Mouse (Mus musculus) cerebellum, adult 2 months (tissue): ENCODE measurements around the gene Camkv. TPM values are rescaled to one million over a fixed set of nuclear protein-coding genes. Genes with fewer than 3 reads are reported as not detected.
A peak's percentile ranks its signal among the peaks of the same experiment; 100 is the strongest.

ENCODE experiments used
- DNase-seq, 2 experiments: peaks; one replicate each; pipeline ENCODE4 v3.0.0; 2021
- H3K27ac ChIP-seq: fragments of 200-500 bp; 2 replicates; pipeline ENCODE4 v1.5.1; 2012; ENCODE audit warnings: low read length, control low read depth, inconsistent platforms; ENCODE audit not compliant: insufficient read depth
- H3K27me3 ChIP-seq: fragments of 200-500 bp; 2 replicates; pipeline ENCODE4 v1.6.1; 2012; ENCODE audit warnings: inconsistent platforms, mild to moderate bottlenecking, low read length, moderate library complexity; ENCODE audit not compliant: control insufficient read depth, insufficient read depth
- H3K4me1 ChIP-seq: fragments of 200-500 bp; 2 replicates; pipeline ENCODE4 v1.6.1; 2011; ENCODE audit warnings: low read length; ENCODE audit not compliant: control insufficient read depth, insufficient read depth
- H3K4me3 ChIP-seq: fragments of 200-500 bp; replicated peaks from 2 replicates; pipeline ENCODE3; 2011; ENCODE audit warnings: mild to moderate bottlenecking, low read depth, low read length, control low read depth; ENCODE audit not compliant: insufficient read depth
- CTCF ChIP-seq: fragments of 200-500 bp; IDR thresholded peaks from 2 replicates; pipeline ENCODE4 v1.5.1; 2011; ENCODE audit warnings: low read depth, mild to moderate bottlenecking, control low read depth, low read length, moderate library complexity, borderline replicate concordance; ENCODE audit not compliant: insufficient read depth
- POLR2A ChIP-seq: fragments of 200-500 bp; IDR thresholded peaks from 2 replicates; pipeline ENCODE4 v1.6.1; 2011; ENCODE audit warnings: low read length, control low read depth, borderline replicate concordance; ENCODE audit not compliant: insufficient read depth
- WGBS: fragments of 180-500 bp; shearing (Covaris S2); methylation state at CpG from one replicate; pipeline ENCODE4 v1.1.7; 2018; 5-methylcytosine and 5-hydroxymethylcytosine counted together
- polyA plus RNA-seq: library from polyadenylated mRNA; depleted of rRNA; stranded (reverse); fragments of >200 nt; gene quantifications from 2 replicates; pipeline ENCODE4 v1.2.3, GENCODE M21; 2012

Camkv gene
- polyA plus RNA-seq, 1 experiment: 25.1 TPM

GRCm38 (mm10) chr9:107968531-107968930 is 33.1 kb downstream of the Camkv start:
- no peak overlapping the region for H3K4me3 ChIP-seq
- no peaks in the 10 kb centered on the region for H3K4me1 ChIP-seq
- no peak for TF ChIP-seq CTCF
- no peak for TF ChIP-seq POLR2A
- no peak overlapping the region for H3K27ac ChIP-seq
- no peaks in the 10 kb centered on the region for H3K27me3 ChIP-seq
- DNase-seq: no peak
- 95% methylated on average over 7 of the region's 7 CpGs for WGBS

DNA sequence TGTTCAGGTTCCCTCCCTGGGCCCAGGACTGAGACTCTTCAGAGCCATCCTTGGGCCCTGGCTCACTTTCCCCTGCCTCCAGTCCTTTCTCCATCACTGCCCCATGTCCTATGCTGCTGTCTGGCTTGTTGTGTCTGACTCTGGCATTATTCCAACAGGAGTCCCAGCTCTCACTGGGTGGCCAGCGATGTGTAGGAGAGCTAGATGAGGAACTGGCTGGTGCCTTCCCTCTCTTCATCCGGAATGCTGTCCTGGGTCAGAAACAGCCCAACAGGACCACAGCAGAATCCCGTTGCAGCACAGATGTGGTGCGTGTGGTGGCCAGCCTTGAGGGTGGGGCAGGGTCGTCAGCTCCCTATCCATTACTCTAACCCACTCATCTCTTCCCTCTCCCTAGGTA is 34.8 kb downstream of the Camkv start:
- Histone ChIP-seq H3K4me1 (no peaks in the 10 kb centered on the region), H3K27ac (no peak overlapping the region), H3K27me3 (no peaks in the 10 kb centered on the region), H3K4me3 (no peak overlapping the region)
- DNase-seq: no peak
- TF ChIP-seq CTCF: no peak
- TF ChIP-seq POLR2A: no peak
- 75% methylated on average over 5 of the region's 5 CpGs for WGBS

DNA sequence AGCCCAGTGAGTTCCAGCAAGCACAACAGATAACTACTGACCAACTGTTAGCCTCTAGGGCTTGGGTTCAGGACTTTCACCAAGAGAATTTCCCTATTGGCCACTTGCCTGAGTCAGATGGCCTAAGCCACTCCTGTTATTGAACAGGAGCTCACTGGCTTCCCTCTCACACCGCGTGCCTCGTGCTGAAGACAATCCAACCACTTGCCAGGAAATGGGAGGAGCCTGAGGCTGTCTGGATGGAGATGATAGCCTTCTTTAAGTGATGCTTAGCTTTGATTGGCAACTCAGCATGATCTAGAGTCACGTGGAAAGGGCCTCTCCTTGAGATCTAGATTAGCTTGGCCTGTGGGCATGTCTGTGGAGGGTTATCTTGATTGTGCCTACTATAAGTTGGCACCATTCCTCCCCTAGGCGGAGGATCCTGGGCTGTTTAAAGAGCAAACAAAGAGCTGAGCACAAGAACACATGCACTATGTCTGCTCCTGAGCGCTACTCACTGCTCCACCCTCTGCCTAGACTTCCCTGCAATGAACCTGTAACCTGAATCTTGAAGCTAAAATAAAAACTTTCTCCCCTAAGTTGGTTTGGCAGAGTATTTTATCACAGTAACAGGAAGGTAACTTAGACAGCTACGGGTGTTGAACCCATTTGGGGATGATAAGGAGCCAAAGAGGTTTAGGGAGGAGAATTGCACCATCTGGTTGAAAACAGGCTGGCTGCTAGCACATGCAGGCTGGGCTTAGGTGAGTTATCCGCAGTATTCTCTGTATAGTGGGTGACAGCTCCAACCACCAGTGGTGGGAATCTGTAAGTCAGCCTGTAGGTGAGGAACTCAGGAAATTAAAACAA is 36.4 kb downstream of the Camkv start:
- Histone ChIP-seq H3K4me1 (no peaks in the 10 kb centered on the region), H3K27me3 (no peaks in the 10 kb centered on the region), H3K27ac (no peak overlapping the region), H3K4me3 (no peak overlapping the region)
- WGBS: 67% methylated on average over 8 of the region's 8 CpGs
- DNase-seq: no peak
- TF ChIP-seq POLR2A: no peak
- no peak for TF ChIP-seq CTCF

- H3K4me1 ChIP-seq: no peaks in the 10 kb centered on the region
- H3K27ac ChIP-seq: no peak overlapping the region
- no peak for DNase-seq
- no peaks in the 10 kb centered on the region for H3K27me3 ChIP-seq
- 81% methylated on average over 10 of the region's 10 CpGs for WGBS
- no peak overlapping the region for H3K4me3 ChIP-seq
- TF ChIP-seq CTCF (no peak), POLR2A (no peak)
Observed at GRCm38 (mm10) chr9:107974491-107975171, 39.2 kb downstream of the Camkv start.

- Histone ChIP-seq H3K4me1 (no peaks in the 10 kb centered on the region), H3K27ac (no peak within 1 kb of the TSS), H3K27me3 (no peaks in the 10 kb centered on the region), H3K4me3 (no peak within 1 kb of the TSS)
- no peak for DNase-seq
- no peak for TF ChIP-seq POLR2A
- TF ChIP-seq CTCF: no peak
- 76% methylated on average over 12 of the region's 12 CpGs for WGBS
Observed at GRCm38 (mm10) chr9:107975399-107976386, 40.2 kb downstream of the Camkv start, which contains the start of gene Uba7. TSS of gene Uba7 (plus strand) at chr9:107975505.

DNA sequence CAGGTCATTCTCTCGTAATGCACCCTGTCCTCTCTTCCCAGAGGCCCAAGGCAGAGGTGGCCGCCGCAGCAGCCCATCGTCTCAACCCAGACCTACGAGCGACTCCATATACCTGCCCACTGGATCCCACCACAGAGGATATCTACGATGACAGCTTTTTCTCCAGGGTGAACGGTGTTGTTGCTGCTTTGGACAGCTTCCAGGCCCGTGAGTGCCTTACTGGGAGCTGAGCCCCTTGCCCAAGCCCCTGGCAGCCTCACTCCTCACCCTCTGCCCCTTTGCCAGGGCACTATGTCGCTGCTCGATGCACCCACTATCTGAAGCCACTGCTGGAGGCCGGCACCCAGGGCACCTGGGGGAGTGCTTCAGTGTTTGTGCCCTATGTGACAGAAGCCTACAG is 43.3 kb downstream of the Camkv start:
- WGBS: 70% methylated on average over 12 of the region's 12 CpGs
- H3K4me3 ChIP-seq: no peak overlapping the region

DNA sequence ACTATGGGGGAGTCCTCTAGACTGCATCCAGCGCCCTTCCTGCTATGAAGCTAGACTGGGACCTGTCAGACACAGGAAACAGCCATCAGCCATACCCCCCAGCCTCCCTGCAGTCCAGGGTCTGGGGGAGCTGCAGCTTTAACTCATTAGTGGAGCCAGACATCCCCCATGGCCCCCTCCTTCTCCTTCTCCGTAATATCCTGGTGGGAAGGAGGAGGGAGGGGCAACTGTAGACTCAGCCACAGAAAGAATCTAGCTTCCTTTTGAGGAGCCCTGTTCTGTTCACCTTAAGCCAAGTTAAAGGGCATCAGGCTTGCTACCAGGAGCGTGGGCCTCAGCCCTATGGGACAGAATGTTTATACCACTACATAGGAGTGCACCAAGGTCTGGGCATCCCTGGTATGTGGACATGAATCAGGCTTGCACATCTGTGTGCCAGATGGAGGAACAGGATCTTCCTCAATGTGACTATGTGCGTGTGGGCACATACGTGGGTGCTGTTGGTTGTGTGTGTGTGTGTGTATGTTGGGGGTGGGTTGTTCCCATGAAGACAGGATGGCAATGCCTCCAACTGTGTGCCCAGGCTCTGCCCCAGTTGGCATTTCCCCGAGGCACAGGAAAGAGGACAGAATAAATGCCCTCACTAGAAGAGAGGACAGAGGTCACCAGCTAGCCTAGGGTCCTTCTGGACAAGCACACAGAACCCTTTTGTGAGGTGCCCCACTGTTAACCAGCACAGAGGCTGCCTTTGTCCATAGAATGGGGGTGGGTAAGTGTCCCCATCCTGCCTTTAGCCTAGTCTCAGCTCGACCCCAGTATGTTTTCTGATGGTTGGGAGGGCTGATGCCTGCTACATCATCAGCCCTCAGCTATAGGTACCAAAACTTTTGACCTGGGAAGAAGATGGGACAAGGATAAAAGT is 46.5 kb downstream of the Camkv start:
- TF ChIP-seq POLR2A: no peak
- TF ChIP-seq CTCF: no peak
- H3K4me3 ChIP-seq: no peak overlapping the region
- no peaks in the 10 kb centered on the region for H3K27me3 ChIP-seq
- H3K4me1 ChIP-seq: peaks cover 6% of the 10 kb centered on the region; the same call in 1 of the 2 replicates
- H3K27ac ChIP-seq: peak overlapping the region; percentile 8; the same call in 1 of the 2 replicates
- DNase-seq: no peak
- WGBS: 71% methylated on average over 7 of the region's 7 CpGs

More for the DNA sequence above, 43.3 kb downstream of the Camkv start:
- no peak for TF ChIP-seq POLR2A
- no peak for TF ChIP-seq CTCF
- no peaks in the 10 kb centered on the region for H3K27me3 ChIP-seq
- DNase-seq: peak in 1 of 2 experiments; percentile 7
- H3K4me1 ChIP-seq: 0 out of 2 replicates have a peak, but pooled peaks cover 3% of the 10 kb centered on the region
- H3K27ac ChIP-seq: no peak overlapping the region
